Mouse (Mus musculus): Measurements from ENCODE around the gene Fut4. TPM values are rescaled to one million over a fixed set of nuclear protein-coding genes. Genes with fewer than 3 reads are reported as not detected.

Gene Fut4
- total and polyA plus RNA-seq, 2 experiments from 2014 or later, result 0.68 to 3.0 TPM

DNA sequence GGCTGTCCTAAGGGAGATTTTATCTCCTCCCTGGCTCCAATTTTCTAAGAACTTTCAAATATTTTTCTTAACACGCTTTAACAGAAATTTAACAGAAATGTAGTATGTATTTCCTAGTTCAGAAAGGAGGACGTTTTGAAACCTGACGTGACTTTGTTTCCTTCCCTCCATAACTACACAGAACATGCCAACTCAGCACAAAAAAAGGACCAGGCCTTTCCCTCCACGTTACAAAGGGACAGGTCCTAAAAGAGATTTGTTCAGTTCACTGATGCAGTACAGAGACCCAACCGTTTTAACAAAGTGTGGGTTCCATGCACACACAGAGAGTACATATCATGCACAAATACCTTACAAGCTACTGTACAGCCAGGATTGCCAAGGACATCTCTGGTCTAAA lies 30.6 kb downstream of the Fut4 start:
- DNase-seq (ENCODE audit: low spot score) (no peak), ATAC-seq (ENCODE audit: low FRiP score) (no peak)
- H3K4me1 ChIP-seq (ENCODE audit: insufficient read depth, low read length), result no peaks in the 10 kb centered on the region
- H3K9me3 ChIP-seq (ENCODE audit: low read length), result no peaks in the 10 kb centered on the region
- no peak overlapping the region for H3K27ac ChIP-seq (ENCODE audit: low read depth, low read length)
- H3K4me3 ChIP-seq (ENCODE audit: low read depth, low read length), result no peak overlapping the region
- no peaks in the 10 kb centered on the region for H3K27me3 ChIP-seq (ENCODE audit: insufficient read depth, low read length)
- 78% methylated on average over 5 of the region's 5 CpGs for WGBS
- TF ChIP-seq CTCF (IDR thresholded peaks at IDR 0.05), result no peak
- H3K36me3 ChIP-seq (ENCODE audit: insufficient read depth, low read length), result no peaks in the 10 kb centered on the region
- no peak overlapping the region for H3K9ac ChIP-seq (replicated peaks; ENCODE audit: low read length, poor library complexity, severe bottlenecking)
- no peak overlapping the region for H3K4me2 ChIP-seq (ENCODE audit: low read depth, low read length, poor library complexity, severe bottlenecking)

GRCm38 (mm10) chr9:14720384-14720783 lies 31.8 kb downstream of the Fut4 start:
- Histone ChIP-seq H3K36me3 (ENCODE audit: insufficient read depth, low read length) (no peaks in the 10 kb centered on the region), H3K4me1 (ENCODE audit: insufficient read depth, low read length) (no peaks in the 10 kb centered on the region), H3K27ac (ENCODE audit: low read depth, low read length) (no peak overlapping the region), H3K9me3 (ENCODE audit: low read length) (no peaks in the 10 kb centered on the region), H3K4me3 (ENCODE audit: low read depth, low read length) (no peak overlapping the region), H3K9ac (replicated peaks; ENCODE audit: low read length, poor library complexity, severe bottlenecking) (no peak overlapping the region), H3K27me3 (ENCODE audit: insufficient read depth, low read length) (no peaks in the 10 kb centered on the region), H3K4me2 (ENCODE audit: low read depth, low read length, poor library complexity, severe bottlenecking) (no peak overlapping the region)
- whole genome bisulfite sequencing, result 69% methylated on average over 2 of the region's 2 CpGs
- DNase-seq (ENCODE audit: low spot score) (no peak), ATAC-seq (ENCODE audit: low FRiP score) (no peak)
- no peak for TF ChIP-seq CTCF (IDR thresholded peaks at IDR 0.05)

DNA sequence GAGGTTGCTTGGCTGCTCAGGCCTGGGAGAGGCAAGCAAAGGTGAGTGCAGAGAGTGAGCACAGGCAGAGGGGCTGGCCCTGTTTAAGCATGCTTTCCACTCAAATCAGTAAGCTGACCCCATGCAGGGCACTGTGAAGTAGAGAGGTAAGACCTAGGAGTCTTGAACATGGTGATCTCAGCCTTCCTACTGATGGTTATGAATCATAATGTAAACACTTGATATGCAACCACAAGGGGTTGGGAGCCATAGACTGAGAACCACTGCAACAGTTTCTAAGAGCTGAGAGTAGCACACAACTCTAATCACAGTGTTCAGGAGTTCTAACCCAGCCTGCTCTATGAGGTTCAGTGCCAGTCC lies 33.9 kb downstream of the Fut4 start:
- peak overlapping the region; percentile 4; the same call in 1 of the 2 replicates for H3K4me2 ChIP-seq (ENCODE audit: low read depth, low read length, poor library complexity, severe bottlenecking)
- H3K9ac ChIP-seq (replicated peaks; ENCODE audit: low read length, poor library complexity, severe bottlenecking), result no peak overlapping the region
- no peaks in the 10 kb centered on the region for H3K9me3 ChIP-seq (ENCODE audit: low read length)
- ATAC-seq (ENCODE audit: low FRiP score), result no peak
- H3K4me1 ChIP-seq (ENCODE audit: insufficient read depth, low read length), result no peaks in the 10 kb centered on the region
- H3K27ac ChIP-seq (ENCODE audit: low read depth, low read length), result no peak overlapping the region
- no peaks in the 10 kb centered on the region for H3K27me3 ChIP-seq (ENCODE audit: insufficient read depth, low read length)
- no peak for DNase-seq (ENCODE audit: low spot score)
- no peak for TF ChIP-seq CTCF (IDR thresholded peaks at IDR 0.05)
- H3K36me3 ChIP-seq (ENCODE audit: insufficient read depth, low read length), result no peaks in the 10 kb centered on the region
- H3K4me3 ChIP-seq (ENCODE audit: low read depth, low read length), result no peak overlapping the region

GRCm38 (mm10) chr9:14717689-14718331 lies 34.4 kb downstream of the Fut4 start:
- DNase-seq (ENCODE audit: low spot score) (peak; percentile 19), ATAC-seq (ENCODE audit: low FRiP score) (peak; percentile 70)
- Histone ChIP-seq H3K9me3 (ENCODE audit: low read length) (no peaks in the 10 kb centered on the region), H3K4me3 (ENCODE audit: low read depth, low read length) (no peak overlapping the region), H3K4me2 (ENCODE audit: low read depth, low read length, poor library complexity, severe bottlenecking) (peak overlapping the region; percentile 4; the same call in 1 of the 2 replicates), H3K27ac (ENCODE audit: low read depth, low read length) (no peak overlapping the region), H3K9ac (replicated peaks; ENCODE audit: low read length, poor library complexity, severe bottlenecking) (no peak overlapping the region), H3K36me3 (ENCODE audit: insufficient read depth, low read length) (no peaks in the 10 kb centered on the region), H3K27me3 (ENCODE audit: insufficient read depth, low read length) (no peaks in the 10 kb centered on the region), H3K4me1 (ENCODE audit: insufficient read depth, low read length) (no peaks in the 10 kb centered on the region)
- TF ChIP-seq CTCF (IDR thresholded peaks at IDR 0.05), result 0 out of 2 replicates have a peak, but pooled peaks have one; percentile 21
- WGBS, result 25% methylated on average over 14 of the region's 14 CpGs

DNA sequence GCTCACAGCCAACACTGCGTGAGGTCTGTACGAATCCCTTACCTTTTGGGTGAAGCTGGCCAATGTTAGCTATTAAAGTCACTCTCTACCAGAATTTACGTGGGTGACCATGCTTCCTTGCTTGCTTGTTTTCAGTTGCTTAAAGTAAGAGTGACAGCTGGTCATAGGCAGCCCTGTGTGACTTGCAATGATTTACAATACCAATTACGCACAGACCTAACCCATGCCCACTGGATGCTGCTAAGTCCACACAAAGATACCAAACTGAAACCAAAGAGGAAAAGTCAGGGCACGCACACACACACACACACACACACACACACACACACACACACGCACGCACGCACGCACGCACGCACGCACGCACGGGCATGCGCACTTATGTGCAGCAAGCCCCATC lies 36.9 kb downstream of the Fut4 start:
- DNase-seq (ENCODE audit: low spot score) (no peak), ATAC-seq (ENCODE audit: low FRiP score) (no peak)
- no peak overlapping the region for H3K27ac ChIP-seq (ENCODE audit: low read depth, low read length)
- WGBS, result 82% methylated on average over 11 of the region's 15 CpGs
- no peaks in the 10 kb centered on the region for H3K27me3 ChIP-seq (ENCODE audit: insufficient read depth, low read length)
- H3K36me3 ChIP-seq (ENCODE audit: insufficient read depth, low read length), result no peaks in the 10 kb centered on the region
- no peaks in the 10 kb centered on the region for H3K9me3 ChIP-seq (ENCODE audit: low read length)
- H3K4me2 ChIP-seq (ENCODE audit: low read depth, low read length, poor library complexity, severe bottlenecking), result no peak overlapping the region
- no peak overlapping the region for H3K4me3 ChIP-seq (ENCODE audit: low read depth, low read length)
- TF ChIP-seq CTCF (IDR thresholded peaks at IDR 0.05), result no peak
- H3K4me1 ChIP-seq (ENCODE audit: insufficient read depth, low read length), result no peaks in the 10 kb centered on the region
- no peak overlapping the region for H3K9ac ChIP-seq (replicated peaks; ENCODE audit: low read length, poor library complexity, severe bottlenecking)

DNA sequence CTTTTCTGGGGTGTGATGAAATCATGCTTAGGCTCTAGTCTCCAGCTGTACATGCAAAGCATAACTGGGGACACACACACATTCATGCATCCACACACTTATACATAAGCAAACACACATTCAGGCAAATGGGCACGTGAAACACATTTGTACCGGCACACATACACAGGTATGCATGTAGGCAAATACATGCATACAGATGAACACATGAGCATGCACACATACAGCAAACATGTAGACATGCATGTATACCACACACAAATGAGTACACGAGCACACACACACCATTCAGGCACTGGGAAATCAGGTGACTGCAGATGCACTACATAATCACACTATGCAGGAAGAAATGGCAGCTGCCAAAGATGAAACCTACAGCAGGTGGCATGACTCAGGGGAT lies 41.3 kb downstream of the Fut4 start:
- ATAC-seq (ENCODE audit: low FRiP score), result no peak
- H3K4me2 ChIP-seq (ENCODE audit: low read depth, low read length, poor library complexity, severe bottlenecking), result no peak overlapping the region
- 89% methylated on average over 3 of the region's 3 CpGs for WGBS

More for the DNA sequence above, 41.3 kb downstream of the Fut4 start:
- no peak overlapping the region for H3K4me3 ChIP-seq (ENCODE audit: low read depth, low read length)
- no peaks in the 10 kb centered on the region for H3K27me3 ChIP-seq (ENCODE audit: insufficient read depth, low read length)
- no peaks in the 10 kb centered on the region for H3K4me1 ChIP-seq (ENCODE audit: insufficient read depth, low read length)
- H3K9ac ChIP-seq (replicated peaks; ENCODE audit: low read length, poor library complexity, severe bottlenecking), result no peak overlapping the region
- TF ChIP-seq CTCF (IDR thresholded peaks at IDR 0.05), result no peak
- no peak for DNase-seq (ENCODE audit: low spot score)
- H3K9me3 ChIP-seq (ENCODE audit: low read length), result no peaks in the 10 kb centered on the region
- H3K27ac ChIP-seq (ENCODE audit: low read depth, low read length), result no peak overlapping the region
- H3K36me3 ChIP-seq (ENCODE audit: insufficient read depth, low read length), result no peaks in the 10 kb centered on the region

Measured in midbrain, postnatal 0 days (tissue).